Mouse (Mus musculus) heart, embryonic 16.5 days (tissue): ENCODE data around the gene Cplx2. TPM values are rescaled to one million over a fixed set of nuclear protein-coding genes. Genes with fewer than 3 reads are reported as not detected.

Source experiments
- ATAC-seq: fragments of 200-750 bp; cut with Nextera tagmentation; replicated peaks from 2 replicates; pipeline ENCODE4 v1.8.0; 2017; ENCODE audit warnings: moderate number of reproducible peaks; ENCODE audit not compliant: insufficient read depth, low FRiP score; ENCODE audit errors: extremely low read depth
- H3K27ac ChIP-seq: fragments of 300-500 bp; sonication (generic); 2 replicates; pipeline ENCODE4 v1.5.1; 2014; ENCODE audit warnings: mild to moderate bottlenecking, low read length, control low read depth, moderate library complexity
- H3K27me3 ChIP-seq: fragments of 300-500 bp; sonication (generic); 2 replicates; pipeline ENCODE4 v1.6.1; 2014; ENCODE audit warnings: low read length, mixed read lengths; ENCODE audit not compliant: control insufficient read depth, insufficient read depth
- H3K36me3 ChIP-seq: fragments of 300-500 bp; sonication (generic); 2 replicates; pipeline ENCODE4 v1.6.1; 2014; ENCODE audit not compliant: control insufficient read depth, insufficient read depth
- H3K4me1 ChIP-seq: fragments of 300-500 bp; sonication (generic); 2 replicates; pipeline ENCODE4 v1.6.1; 2014; ENCODE audit warnings: low read length, mixed read lengths; ENCODE audit not compliant: control insufficient read depth, insufficient read depth
- H3K4me2 ChIP-seq: fragments of 300-500 bp; sonication (generic); 2 replicates; pipeline ENCODE4 v1.6.1; 2014; ENCODE audit warnings: low read depth, mild to moderate bottlenecking, control low read depth, low read length
- H3K4me3 ChIP-seq: fragments of 300-500 bp; sonication (generic); 2 replicates; pipeline ENCODE4 v1.5.1; 2014; ENCODE audit warnings: mild to moderate bottlenecking, control low read depth, low read length
- H3K9ac ChIP-seq: fragments of 300-500 bp; sonication (generic); 2 replicates; pipeline ENCODE4 v1.6.1; 2014; ENCODE audit warnings: low read length, control low read depth
- H3K9me3 ChIP-seq: fragments of 300-500 bp; sonication (generic); replicated peaks from 2 replicates; pipeline ENCODE4 v1.6.1; 2016; ENCODE audit warnings: low read length; ENCODE audit not compliant: control insufficient read depth
- WGBS: fragments of 180-500 bp; shearing (Covaris S2); extraction: QIAGEN DNeasy Blood & Tissue Kit; methylation state at CpG from one replicate; pipeline ENCODE4 v1.1.7; 2014; 5-methylcytosine and 5-hydroxymethylcytosine counted together
- polyA plus RNA-seq: library from polyadenylated mRNA; unstranded; fragments of >200 nt; fragmentation: Nextera tagmentation; extraction: Ambion mirVana; gene quantifications from 2 replicates; pipeline ENCODE4 v1.2.1, GENCODE M21; 2015

Gene Cplx2
- polyA plus RNA-seq, 1 experiment from 2014 or later, result 2.8 TPM

DNA sequence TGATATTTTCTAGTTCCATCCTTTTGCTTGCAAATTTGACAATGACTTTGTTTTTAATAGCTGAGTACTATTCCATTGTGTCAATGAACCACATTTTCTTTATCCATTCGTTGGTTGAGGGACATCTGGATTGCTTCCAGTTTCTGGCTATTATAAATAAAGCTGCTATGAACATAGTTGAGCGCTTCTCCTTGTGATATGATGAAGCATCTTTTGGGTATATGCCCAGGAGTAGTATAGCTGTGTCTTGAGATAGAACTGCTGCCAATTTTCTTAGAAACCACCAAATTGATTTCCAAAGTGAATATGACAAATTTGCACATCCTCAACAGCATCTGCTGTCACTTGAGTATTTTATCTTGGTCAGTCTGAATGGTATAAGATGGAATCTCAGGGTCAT is 34.7 kb downstream of the Cplx2 start:
- Histone ChIP-seq H3K4me2 (no peak overlapping the region), H3K9ac (no peak overlapping the region), H3K27ac (no peak overlapping the region), H3K9me3 (no peaks in the 10 kb centered on the region), H3K27me3 (no peaks in the 10 kb centered on the region), H3K4me1 (peaks cover 6% of the 10 kb centered on the region; the same call in 1 of the 2 replicates), H3K4me3 (no peak overlapping the region), H3K36me3 (no peaks in the 10 kb centered on the region)
- ATAC-seq, result no peak
- 52% methylated on average over 2 of the region's 2 CpGs for WGBS

DNA sequence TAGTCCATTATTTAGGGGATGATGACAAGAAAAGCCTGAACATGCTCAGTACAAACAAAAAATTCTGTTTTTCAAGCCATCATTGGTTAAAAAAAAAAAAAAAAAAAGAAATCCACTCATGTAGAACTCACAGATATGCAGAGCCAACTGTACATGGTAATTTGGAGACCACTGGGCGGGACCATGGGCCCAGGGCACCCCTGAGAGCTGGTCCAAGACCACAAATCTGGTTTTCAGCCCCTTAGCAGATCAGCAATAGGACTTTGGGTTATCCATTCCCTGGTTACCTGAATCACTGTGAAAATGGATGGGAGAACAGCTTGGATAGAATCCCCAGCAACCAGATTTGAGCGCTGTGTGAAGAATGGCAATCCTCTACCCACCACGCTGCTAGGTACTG is 40.5 kb downstream of the Cplx2 start:
- H3K4me3 ChIP-seq, result no peak overlapping the region
- H3K36me3 ChIP-seq, result no peaks in the 10 kb centered on the region
- no peaks in the 10 kb centered on the region for H3K9me3 ChIP-seq
- no peak overlapping the region for H3K9ac ChIP-seq
- no peaks in the 10 kb centered on the region for H3K27me3 ChIP-seq
- ATAC-seq, result no peak
- no peak overlapping the region for H3K4me2 ChIP-seq
- WGBS, result 84% methylated on average over 3 of the region's 3 CpGs
- H3K27ac ChIP-seq, result no peak overlapping the region
- peaks cover 6% of the 10 kb centered on the region for H3K4me1 ChIP-seq

DNA sequence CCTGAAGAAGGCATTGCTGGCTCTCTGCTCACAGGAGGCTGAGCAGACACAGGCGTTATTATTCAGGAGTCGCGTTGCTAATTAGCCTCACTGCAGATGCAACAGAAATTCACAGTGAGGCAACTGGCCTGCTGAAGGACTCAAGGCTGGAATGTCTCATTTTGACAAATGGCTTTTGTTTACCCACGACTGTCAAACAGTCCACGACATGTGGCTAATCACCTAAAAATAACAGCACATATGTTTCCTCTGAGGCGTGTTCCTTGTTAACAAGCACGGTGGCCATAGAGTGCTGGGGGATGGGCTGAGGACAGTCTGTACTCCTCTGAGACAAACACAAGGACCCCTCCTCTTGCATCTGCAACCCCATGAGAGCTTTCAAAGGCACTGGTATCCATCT is 41.1 kb downstream of the Cplx2 start:
- no peak for ATAC-seq
- Histone ChIP-seq H3K4me2 (no peak overlapping the region), H3K27ac (no peak overlapping the region), H3K4me1 (peaks cover 6% of the 10 kb centered on the region), H3K27me3 (no peaks in the 10 kb centered on the region), H3K36me3 (no peaks in the 10 kb centered on the region), H3K9ac (no peak overlapping the region), H3K9me3 (no peaks in the 10 kb centered on the region), H3K4me3 (no peak overlapping the region)
- WGBS, result 10% methylated on average over 7 of the region's 7 CpGs

GRCm38 (mm10) chr13:54412721-54413120 is 41.6 kb downstream of the Cplx2 start:
- no peaks in the 10 kb centered on the region for H3K9me3 ChIP-seq
- ATAC-seq, result no peak
- 58% methylated on average over 4 of the region's 4 CpGs for WGBS
- H3K4me3 ChIP-seq, result no peak overlapping the region
- no peak overlapping the region for H3K4me2 ChIP-seq
- peaks cover 6% of the 10 kb centered on the region for H3K4me1 ChIP-seq
- H3K36me3 ChIP-seq, result no peaks in the 10 kb centered on the region
- no peaks in the 10 kb centered on the region for H3K27me3 ChIP-seq
- H3K27ac ChIP-seq, result no peak overlapping the region
- no peak overlapping the region for H3K9ac ChIP-seq

DNA sequence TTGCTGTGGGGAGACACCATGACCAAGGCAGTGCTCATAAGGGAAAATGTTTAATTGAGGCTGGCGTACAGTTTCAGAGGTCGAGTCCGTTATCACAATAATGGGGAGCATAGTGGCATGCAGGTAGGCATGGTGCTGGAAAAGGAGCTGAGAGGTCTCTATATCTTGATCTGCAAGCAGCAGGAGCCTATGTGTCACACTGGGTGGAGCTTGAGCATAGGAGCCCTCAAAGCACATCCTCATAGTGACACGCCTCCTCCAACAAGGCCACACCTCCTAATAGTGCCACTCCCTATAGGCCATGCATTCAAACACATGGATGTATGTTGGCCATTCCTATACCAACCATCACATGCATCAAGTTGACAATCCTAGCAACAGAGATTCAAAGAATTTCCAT is 43.9 kb downstream of the Cplx2 start:
- WGBS, result 92% methylated on average over 4 of the region's 4 CpGs
- Histone ChIP-seq H3K9ac (no peak overlapping the region), H3K27ac (no peak overlapping the region), H3K4me3 (no peak overlapping the region), H3K27me3 (no peaks in the 10 kb centered on the region), H3K9me3 (no peaks in the 10 kb centered on the region), H3K36me3 (no peaks in the 10 kb centered on the region), H3K4me1 (peaks cover 6% of the 10 kb centered on the region), H3K4me2 (no peak overlapping the region)
- ATAC-seq, result no peak

GRCm38 (mm10) chr13:54418781-54419327 is 47.7 kb downstream of the Cplx2 start:
- no peaks in the 10 kb centered on the region for H3K9me3 ChIP-seq
- H3K27ac ChIP-seq, result no peak overlapping the region
- no peak overlapping the region for H3K4me2 ChIP-seq
- no peak overlapping the region for H3K4me3 ChIP-seq
- 75% methylated on average over 10 of the region's 10 CpGs for WGBS
- no peaks in the 10 kb centered on the region for H3K4me1 ChIP-seq
- H3K9ac ChIP-seq, result no peak overlapping the region
- no peaks in the 10 kb centered on the region for H3K27me3 ChIP-seq
- no peaks in the 10 kb centered on the region for H3K36me3 ChIP-seq
- no peak for ATAC-seq

DNA sequence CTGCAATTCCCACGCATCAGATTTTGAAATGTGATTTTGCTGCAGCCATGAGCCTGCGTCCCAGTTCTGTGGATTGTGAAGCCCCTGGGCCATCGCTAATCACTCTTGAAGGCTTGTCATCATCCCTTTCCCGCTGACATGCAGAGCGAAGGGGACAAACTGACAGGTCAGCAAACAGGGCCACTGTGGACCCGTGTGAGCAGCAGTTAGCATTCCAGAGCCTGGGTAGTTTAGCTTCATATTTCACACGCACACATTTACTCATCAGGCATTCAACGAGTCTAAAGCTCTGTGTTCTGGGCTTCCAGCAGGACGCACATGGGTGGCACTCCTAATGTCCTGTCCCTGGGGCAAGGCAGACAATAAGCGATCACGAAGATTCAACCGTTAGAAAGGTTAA is 49.1 kb downstream of the Cplx2 start:
- no peak for ATAC-seq
- no peak overlapping the region for H3K4me3 ChIP-seq
- no peaks in the 10 kb centered on the region for H3K9me3 ChIP-seq
- H3K36me3 ChIP-seq, result no peaks in the 10 kb centered on the region
- no peak overlapping the region for H3K27ac ChIP-seq
- no peaks in the 10 kb centered on the region for H3K27me3 ChIP-seq
- H3K4me2 ChIP-seq, result no peak overlapping the region
- no peak overlapping the region for H3K9ac ChIP-seq
- WGBS, result 77% methylated on average over 12 of the region's 12 CpGs
- H3K4me1 ChIP-seq, result no peaks in the 10 kb centered on the region

- no peak overlapping the region for H3K9ac ChIP-seq
- H3K27me3 ChIP-seq, result no peaks in the 10 kb centered on the region
- H3K36me3 ChIP-seq, result no peaks in the 10 kb centered on the region
- H3K9me3 ChIP-seq, result no peaks in the 10 kb centered on the region
- 60% methylated on average over 2 of the region's 2 CpGs for WGBS
- no peaks in the 10 kb centered on the region for H3K4me1 ChIP-seq
- no peak overlapping the region for H3K27ac ChIP-seq
- H3K4me2 ChIP-seq, result no peak overlapping the region
- ATAC-seq, result 0 out of 2 replicates have a peak, but pooled peaks have one; percentile 14
- H3K4me3 ChIP-seq, result no peak overlapping the region
These were observed 54.1 kb downstream of the Cplx2 start for GRCm38 (mm10) chr13:54425269-54425668.

DNA sequence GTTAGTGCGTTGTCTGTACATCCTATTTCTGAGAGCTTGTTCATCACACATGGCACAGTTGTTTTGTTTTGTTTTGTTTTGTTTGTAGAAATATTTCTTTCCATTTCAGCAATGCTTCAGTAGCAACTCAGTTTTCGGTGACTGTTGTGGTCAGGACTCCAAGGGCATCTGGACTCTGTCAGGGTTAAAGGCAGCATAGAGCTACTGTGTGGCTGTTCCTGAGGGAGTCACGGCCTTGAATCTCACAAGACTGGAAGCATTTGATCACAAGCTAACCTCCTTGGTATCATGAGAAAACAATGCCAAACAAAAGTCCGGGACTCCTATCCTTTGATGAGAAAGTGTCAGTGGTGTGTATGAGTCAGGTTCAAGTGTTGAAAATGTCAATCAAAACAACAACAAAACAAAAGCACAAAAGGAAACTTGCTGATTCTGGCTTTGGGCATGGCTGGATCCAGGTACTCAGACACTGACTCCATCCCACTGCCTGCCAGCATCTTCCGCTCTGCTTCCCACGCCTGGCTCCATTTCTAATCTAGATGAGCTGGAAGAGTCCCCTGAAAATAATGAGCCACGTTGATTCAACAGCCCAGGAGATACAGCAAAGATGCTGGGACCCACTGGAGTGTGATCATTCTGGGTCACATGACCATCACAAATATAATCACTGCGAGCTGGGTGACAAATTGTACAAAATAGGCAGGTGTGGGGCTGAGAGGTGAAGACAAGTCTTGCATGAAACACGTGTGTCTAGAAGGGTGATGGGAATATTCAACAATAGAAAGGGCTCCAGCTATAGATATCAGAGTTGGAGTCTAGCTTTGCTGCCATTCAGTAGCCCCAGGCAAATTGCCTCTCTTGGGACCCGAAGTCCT is 55.9 kb downstream of the Cplx2 start:
- Histone ChIP-seq H3K9ac (no peak overlapping the region), H3K4me1 (no peaks in the 10 kb centered on the region), H3K4me3 (no peak overlapping the region), H3K36me3 (no peaks in the 10 kb centered on the region), H3K4me2 (no peak overlapping the region), H3K27ac (no peak overlapping the region), H3K9me3 (no peaks in the 10 kb centered on the region), H3K27me3 (no peaks in the 10 kb centered on the region)
- 65% methylated on average over 10 of the region's 10 CpGs for WGBS
- no peak for ATAC-seq
